Mouse (Mus musculus) liver, embryonic 14.5 days (tissue): ENCODE data around the gene Lipc. TPM values are rescaled to one million over a fixed set of nuclear protein-coding genes. Genes with fewer than 3 reads are reported as not detected.

Experiments
- ATAC-seq: fragments of 200-750 bp; cut with Nextera tagmentation; 2 replicates; pipeline ENCODE4 v1.8.0; 2017; ENCODE audit warnings: moderate number of reproducible peaks, mild to moderate bottlenecking, moderate library complexity; ENCODE audit not compliant: insufficient read depth
- DNase-seq, 3 experiments: peaks; one replicate each; pipeline ENCODE4 v3.0.0-alpha.2; 2012 to 2013; ENCODE audit warnings: low read depth in 3 of 3, low spot score in 3 of 3
- H3K27ac ChIP-seq: fragments of 300-500 bp; sonication (generic); 2 replicates; pipeline ENCODE4 v1.5.1; 2014; ENCODE audit warnings: moderate library complexity, mild to moderate bottlenecking, control low read depth, inconsistent platforms
- H3K27me3 ChIP-seq: fragments of 300-500 bp; sonication (generic); 2 replicates; pipeline ENCODE4 v1.6.1; 2014; ENCODE audit warnings: mild to moderate bottlenecking, low read length, moderate library complexity; ENCODE audit not compliant: control insufficient read depth, insufficient read depth
- H3K36me3 ChIP-seq: fragments of 300-500 bp; sonication (generic); replicated peaks from 2 replicates; pipeline ENCODE4 v1.6.1; 2014; ENCODE audit warnings: low read depth; ENCODE audit not compliant: control insufficient read depth, insufficient read depth
- H3K4me1 ChIP-seq, 2 experiments: fragments of 200-500 bp in 1 of 2; fragments of 300-500 bp in 1 of 2; sonication (generic) in 1 of 2; replicated peaks; 2 replicates each; pipeline ENCODE4 v1.6.1; 2012 to 2014; ENCODE audit warnings: antibody characterized with exemption in 1 of 2, inconsistent platforms in 1 of 2, low read length in 1 of 2; ENCODE audit not compliant: control insufficient read depth in 2 of 2, insufficient read depth in 2 of 2
- H3K4me2 ChIP-seq: fragments of 300-500 bp; sonication (generic); 2 replicates; pipeline ENCODE4 v1.6.1; 2014; ENCODE audit warnings: low read depth, mild to moderate bottlenecking, control low read depth, moderate library complexity
- H3K4me3 ChIP-seq, 2 experiments: fragments of 200-500 bp in 1 of 2; fragments of 300-500 bp in 1 of 2; sonication (generic) in 1 of 2; 2 replicates each; pipeline ENCODE4 v1.5.1; 2012 to 2014; ENCODE audit warnings: low read depth in 2 of 2, low read length in 2 of 2, mild to moderate bottlenecking in 2 of 2, control low read depth in 1 of 2, inconsistent platforms in 1 of 2, moderate library complexity in 1 of 2; ENCODE audit not compliant: insufficient read depth in 1 of 2
- H3K9ac ChIP-seq: fragments of 300-500 bp; sonication (generic); replicated peaks from 2 replicates; pipeline ENCODE4 v1.6.1; 2014; ENCODE audit warnings: mild to moderate bottlenecking, control low read depth, moderate library complexity
- H3K9me3 ChIP-seq: fragments of 300-500 bp; sonication (generic); 2 replicates; pipeline ENCODE4 v1.6.1; 2016; ENCODE audit warnings: low read length, mixed read lengths; ENCODE audit not compliant: control insufficient read depth
- CTCF ChIP-seq: IDR thresholded peaks from 2 replicates; pipeline ENCODE4 v1.5.1; 2016; ENCODE audit warnings: antibody characterized with exemption, low read depth, control low read depth
- EP300 ChIP-seq: IDR thresholded peaks from 2 replicates; pipeline ENCODE4 v1.6.1; 2016; ENCODE audit warnings: antibody characterized with exemption, low read depth
- WGBS: fragments of 180-500 bp; shearing (Covaris S2); extraction: QIAGEN DNeasy Blood & Tissue Kit; methylation state at CpG from one replicate; pipeline ENCODE4 v1.1.7; 2014; ENCODE audit not compliant: insufficient replicate concordance; 5-methylcytosine and 5-hydroxymethylcytosine counted together
- polyA plus RNA-seq, 2 experiments: library from polyadenylated mRNA; depleted of rRNA in 1 of 2; stranded (reverse) in 1 of 2; unstranded in 1 of 2; fragments of >200 nt; fragmentation: Nextera tagmentation in 1 of 2; extraction: Ambion mirVana in 1 of 2; gene quantifications; 2 replicates each; pipeline versions ENCODE4 v1.2.1 to v1.2.3; 2012 to 2014

The Lipc gene
- polyA plus RNA-seq, 2 experiments = 22.4 to 26.8 TPM

- ATAC-seq (no peak), DNase-seq (no peak)
- Histone ChIP-seq H3K36me3 (no peaks in the 10 kb centered on the region), H3K27ac (no peak overlapping the region; the same call in 1 of the 2 replicates), H3K4me2 (no peak overlapping the region), H3K27me3 (no peaks in the 10 kb centered on the region), H3K9me3 (no peaks in the 10 kb centered on the region), H3K9ac (no peak overlapping the region), H3K4me3 (no peak overlapping the region), H3K4me1 (peaks cover 8 to 33% of the 10 kb centered on the region in 2 experiments)
- TF ChIP-seq CTCF (no peak), EP300 (no peak)
- WGBS = 50% methylated on average over 6 of the region's 6 CpGs
Measured at GRCm38 (mm10) chr9:70827911-70828310, 124.1 kb downstream of the Lipc start.

GRCm38 (mm10) chr9:70824103-70824502, 127.9 kb downstream of the Lipc start:
- WGBS = 62% methylated on average over 3 of the region's 3 CpGs
- no peak overlapping the region for H3K4me3 ChIP-seq
- no peaks in the 10 kb centered on the region for H3K9me3 ChIP-seq
- DNase-seq (no peak), ATAC-seq (no peak)
- no peak overlapping the region for H3K4me2 ChIP-seq
- no peak overlapping the region for H3K27ac ChIP-seq
- no peaks in the 10 kb centered on the region for H3K36me3 ChIP-seq
- TF ChIP-seq EP300 (no peak), CTCF (no peak)
- H3K4me1 ChIP-seq = peaks cover 0 to 18% of the 10 kb centered on the region in 2 experiments; a peak in 3 of 4 replicates
- H3K9ac ChIP-seq = no peak overlapping the region
- no peaks in the 10 kb centered on the region for H3K27me3 ChIP-seq

- WGBS = 83% methylated on average over 14 of the region's 14 CpGs
- H3K4me1 ChIP-seq = peaks cover 0 to 8% of the 10 kb centered on the region in 2 experiments; a peak in 1 of 4 replicates
- no peaks in the 10 kb centered on the region for H3K27me3 ChIP-seq
- DNase-seq = no peak
- H3K4me2 ChIP-seq = no peak overlapping the region
- no peaks in the 10 kb centered on the region for H3K36me3 ChIP-seq
- no peak for ATAC-seq
- H3K4me3 ChIP-seq = no peak overlapping the region
- no peak overlapping the region for H3K9ac ChIP-seq
- no peak overlapping the region for H3K27ac ChIP-seq
- no peaks in the 10 kb centered on the region for H3K9me3 ChIP-seq
- no peak for TF ChIP-seq EP300
- no peak for TF ChIP-seq CTCF
Measured at GRCm38 (mm10) chr9:70818739-70819138, 133.3 kb downstream of the Lipc start.

GRCm38 (mm10) chr9:70817396-70817795, 134.6 kb downstream of the Lipc start:
- Histone ChIP-seq H3K4me1 (peaks cover 3 to 7% of the 10 kb centered on the region in 2 experiments; a peak in 2 of 4 replicates), H3K4me2 (no peak overlapping the region), H3K9me3 (no peaks in the 10 kb centered on the region), H3K9ac (no peak overlapping the region), H3K36me3 (no peaks in the 10 kb centered on the region), H3K27me3 (no peaks in the 10 kb centered on the region), H3K27ac (no peak overlapping the region), H3K4me3 (no peak overlapping the region)
- DNase-seq = no peak
- no peak for TF ChIP-seq EP300
- no peak for TF ChIP-seq CTCF
- WGBS = 79% methylated on average over 1 of the region's 1 CpGs
- ATAC-seq = no peak

- Histone ChIP-seq H3K9ac (no peak overlapping the region), H3K9me3 (no peaks in the 10 kb centered on the region), H3K36me3 (no peaks in the 10 kb centered on the region), H3K27me3 (no peaks in the 10 kb centered on the region), H3K4me1 (peaks cover 3 to 7% of the 10 kb centered on the region in 2 experiments; a peak in 2 of 4 replicates), H3K4me3 (no peak overlapping the region), H3K27ac (no peak overlapping the region), H3K4me2 (no peak overlapping the region)
- ATAC-seq (no peak), DNase-seq (no peak)
- 72% methylated on average over 14 of the region's 14 CpGs for WGBS
- no peak for TF ChIP-seq CTCF
- no peak for TF ChIP-seq EP300
Measured at GRCm38 (mm10) chr9:70816701-70817305, 135.2 kb downstream of the Lipc start.
